Mouse (Mus musculus) G1E (cell line): ENCODE measurements around the gene Thrap3. TPM values are rescaled to one million over a fixed set of nuclear protein-coding genes. Genes with fewer than 3 reads are reported as not detected.

Source experiments
- ATAC-seq: 2 replicates; pipeline ENCODE4 v1.8.0; 2016; ENCODE audit warnings: mild to moderate bottlenecking; ENCODE audit not compliant: insufficient number of reproducible peaks, poor library complexity, low FRiP score, severe bottlenecking; ENCODE audit errors: extremely low read depth
- DNase-seq: peaks from one replicate; pipeline ENCODE4 v3.0.0; 2012; ENCODE audit warnings: low spot score
- H3K27me3 ChIP-seq: 2 replicates; pipeline ENCODE4 v1.6.1; 2012; ENCODE audit warnings: mild to moderate bottlenecking, low read length, inconsistent platforms; ENCODE audit not compliant: insufficient read depth
- H3K36me3 ChIP-seq: replicated peaks from 2 replicates; pipeline ENCODE3; 2012; ENCODE audit warnings: mild to moderate bottlenecking, inconsistent platforms
- H3K4me1 ChIP-seq: 2 replicates; pipeline ENCODE4 v1.6.1; 2012; ENCODE audit warnings: low read depth, low read length, inconsistent platforms, mixed read lengths; ENCODE audit not compliant: insufficient read depth
- H3K4me3 ChIP-seq: 2 replicates; pipeline ENCODE4 v1.5.1; 2012; ENCODE audit warnings: low read depth, mild to moderate bottlenecking, inconsistent platforms, low read length, moderate library complexity, mixed read lengths
- H3K9me3 ChIP-seq: replicated peaks from 2 replicates; pipeline ENCODE4 v1.6.1; 2012; ENCODE audit warnings: inconsistent platforms
- CTCF ChIP-seq: IDR thresholded peaks from 2 replicates; pipeline ENCODE4 v1.5.1; 2012; ENCODE audit warnings: low read depth, low read length, inconsistent platforms, mixed read lengths
- GATA1 ChIP-seq: IDR thresholded peaks from 2 replicates; pipeline ENCODE4 v1.6.1; 2012; ENCODE audit warnings: borderline replicate concordance, low read length, inconsistent platforms, mixed read lengths
- GATA2 ChIP-seq: IDR thresholded peaks from 2 replicates; pipeline ENCODE4 v1.6.1; 2012; ENCODE audit warnings: low read depth, low read length, inconsistent platforms, borderline replicate concordance
- POLR2AphosphoS5 ChIP-seq: IDR thresholded peaks from 2 replicates; pipeline ENCODE4 v1.6.1; 2012; ENCODE audit warnings: low read depth, low read length, inconsistent platforms; ENCODE audit not compliant: insufficient replicate concordance
- TAL1 ChIP-seq: conservative IDR thresholded peaks from 2 replicates; pipeline ENCODE4 v1.6.1; 2012; ENCODE audit warnings: low read depth, low read length, inconsistent platforms, mixed read lengths
- polyA plus RNA-seq: library from polyadenylated mRNA; stranded (reverse); fragments of >175 nt; gene quantifications from 2 replicates; pipeline ENCODE4 v1.2.3, GENCODE M21; 2012
- total RNA-seq, 2 experiments: library from RNA; stranded (forward) in 1 of 2; stranded (reverse) in 1 of 2; fragments of 200-1000 nt in 1 of 2; fragments of >200 nt in 1 of 2; fragmentation: Nextera tagmentation in 1 of 2; gene quantifications; 2 replicates each; pipeline ENCODE4 v1.2.3; 2014 to 2017

The Thrap3 gene
- total and polyA plus RNA-seq, 3 experiments = 209 to 356 (median 305) TPM

DNA sequence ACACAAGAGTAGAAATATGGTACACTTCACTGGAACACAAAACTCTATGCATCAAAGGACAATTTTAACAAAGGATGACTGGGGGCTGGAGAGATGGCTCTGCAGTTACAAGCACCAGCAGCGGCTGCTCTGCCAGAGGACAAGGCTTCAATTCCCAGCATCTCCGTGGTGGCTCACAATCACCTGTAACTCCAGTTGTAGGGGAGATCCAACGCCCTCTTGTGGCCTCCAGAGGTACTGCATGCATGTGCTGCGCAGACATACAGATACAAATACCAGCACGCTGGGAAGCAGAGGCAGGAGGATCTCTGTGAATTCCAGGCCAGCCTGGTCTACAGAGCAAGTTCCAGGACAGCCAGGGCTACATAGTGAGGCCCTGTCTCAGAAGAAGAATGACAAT is 45.9 kb downstream of the Thrap3 start:
- ATAC-seq (no peak), DNase-seq (no peak)
- peaks cover 20% of the 10 kb centered on the region for H3K4me1 ChIP-seq
- peaks cover 15% of the 10 kb centered on the region; the same call in 1 of the 2 replicates for H3K27me3 ChIP-seq
- TF ChIP-seq POLR2AphosphoS5 (no peak), GATA1 (no peak), GATA2 (no peak), CTCF (peak; percentile 89), TAL1 (no peak)
- H3K9me3 ChIP-seq = no peaks in the 10 kb centered on the region
- no peak overlapping the region for H3K4me3 ChIP-seq
- no peaks in the 10 kb centered on the region for H3K36me3 ChIP-seq

DNA sequence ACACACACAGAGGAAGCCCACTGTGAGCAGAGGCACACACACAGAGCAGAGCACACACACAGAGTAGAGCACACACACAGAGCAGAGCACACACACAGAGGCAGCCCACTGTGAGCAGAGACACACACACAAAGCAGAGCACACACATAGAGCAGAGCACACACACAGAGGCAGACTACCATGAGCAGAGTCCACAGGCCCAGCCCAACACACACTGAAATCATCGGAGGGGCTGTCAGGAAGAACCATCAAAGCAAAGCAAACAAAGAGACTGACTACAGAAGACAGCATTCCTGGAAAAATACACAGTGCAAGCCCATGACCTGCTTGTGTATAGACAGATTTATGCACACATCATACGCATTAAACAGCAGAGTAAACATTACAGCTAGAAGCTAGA is 46.7 kb downstream of the Thrap3 start:
- H3K27me3 ChIP-seq = peaks cover 22% of the 10 kb centered on the region
- H3K4me3 ChIP-seq = no peak overlapping the region
- H3K36me3 ChIP-seq = no peaks in the 10 kb centered on the region
- ATAC-seq (no peak), DNase-seq (no peak)
- TF ChIP-seq GATA2 = no peak
- no peak for TF ChIP-seq GATA1
- TF ChIP-seq CTCF = no peak
- no peak for TF ChIP-seq POLR2AphosphoS5
- TF ChIP-seq TAL1 = no peak
- no peaks in the 10 kb centered on the region for H3K9me3 ChIP-seq
- peaks cover 18% of the 10 kb centered on the region for H3K4me1 ChIP-seq

DNA sequence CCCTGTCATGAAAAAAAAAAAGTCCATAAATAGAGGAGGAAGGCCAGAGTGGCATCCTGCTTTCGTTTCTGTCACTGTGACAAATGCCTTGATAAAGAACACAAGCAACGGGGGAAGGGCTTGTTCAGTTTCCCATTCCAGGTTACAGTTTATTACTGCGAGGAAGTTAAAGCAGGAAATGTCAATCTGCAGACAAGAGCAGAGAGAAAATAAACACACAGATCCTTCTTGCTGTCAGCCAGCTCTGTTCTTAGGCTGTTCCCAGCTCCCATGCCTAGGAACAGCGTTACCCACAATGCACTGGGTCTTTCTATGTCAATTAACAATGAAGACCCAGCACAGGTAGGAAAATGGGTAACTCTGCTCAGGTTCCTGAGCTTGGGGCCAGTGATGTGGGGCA is 47.4 kb downstream of the Thrap3 start:
- Histone ChIP-seq H3K9me3 (no peaks in the 10 kb centered on the region), H3K4me1 (peaks cover 15% of the 10 kb centered on the region; the same call in 1 of the 2 replicates), H3K27me3 (peaks cover 25% of the 10 kb centered on the region), H3K36me3 (no peaks in the 10 kb centered on the region), H3K4me3 (no peak overlapping the region)
- TF ChIP-seq POLR2AphosphoS5 = no peak
- TF ChIP-seq TAL1 = no peak
- no peak for TF ChIP-seq GATA1
- TF ChIP-seq GATA2 = no peak
- DNase-seq = no peak
- ATAC-seq = no peak

DNA sequence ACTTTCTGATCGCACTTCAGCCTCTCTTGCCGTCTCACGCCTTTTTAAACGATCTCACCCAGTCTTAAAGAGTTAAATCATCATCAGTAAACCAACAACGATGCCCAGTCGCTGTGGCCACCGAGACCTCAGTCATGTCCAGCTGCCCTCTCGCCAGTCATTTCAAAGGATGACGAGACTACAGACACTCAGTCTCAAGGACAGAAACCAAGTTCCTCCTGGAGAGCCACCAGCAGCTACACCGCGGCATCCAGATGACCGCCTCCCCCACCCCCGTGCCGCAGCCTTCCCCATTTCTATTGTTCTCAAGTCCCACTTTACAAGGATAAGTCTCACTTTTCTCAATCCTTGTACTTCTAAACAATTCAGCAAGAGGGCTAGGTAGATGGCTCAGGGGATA is 49.7 kb downstream of the Thrap3 start:
- H3K4me1 ChIP-seq = peaks cover 24% of the 10 kb centered on the region
- no peak for ATAC-seq
- peaks cover 38% of the 10 kb centered on the region for H3K27me3 ChIP-seq
- H3K36me3 ChIP-seq = no peaks in the 10 kb centered on the region
- H3K9me3 ChIP-seq = no peaks in the 10 kb centered on the region
- no peak for TF ChIP-seq TAL1
- no peak for TF ChIP-seq CTCF
- TF ChIP-seq GATA2 = no peak
- no peak for TF ChIP-seq POLR2AphosphoS5
- no peak for TF ChIP-seq GATA1
- no peak for DNase-seq
- H3K4me3 ChIP-seq = no peak overlapping the region

DNA sequence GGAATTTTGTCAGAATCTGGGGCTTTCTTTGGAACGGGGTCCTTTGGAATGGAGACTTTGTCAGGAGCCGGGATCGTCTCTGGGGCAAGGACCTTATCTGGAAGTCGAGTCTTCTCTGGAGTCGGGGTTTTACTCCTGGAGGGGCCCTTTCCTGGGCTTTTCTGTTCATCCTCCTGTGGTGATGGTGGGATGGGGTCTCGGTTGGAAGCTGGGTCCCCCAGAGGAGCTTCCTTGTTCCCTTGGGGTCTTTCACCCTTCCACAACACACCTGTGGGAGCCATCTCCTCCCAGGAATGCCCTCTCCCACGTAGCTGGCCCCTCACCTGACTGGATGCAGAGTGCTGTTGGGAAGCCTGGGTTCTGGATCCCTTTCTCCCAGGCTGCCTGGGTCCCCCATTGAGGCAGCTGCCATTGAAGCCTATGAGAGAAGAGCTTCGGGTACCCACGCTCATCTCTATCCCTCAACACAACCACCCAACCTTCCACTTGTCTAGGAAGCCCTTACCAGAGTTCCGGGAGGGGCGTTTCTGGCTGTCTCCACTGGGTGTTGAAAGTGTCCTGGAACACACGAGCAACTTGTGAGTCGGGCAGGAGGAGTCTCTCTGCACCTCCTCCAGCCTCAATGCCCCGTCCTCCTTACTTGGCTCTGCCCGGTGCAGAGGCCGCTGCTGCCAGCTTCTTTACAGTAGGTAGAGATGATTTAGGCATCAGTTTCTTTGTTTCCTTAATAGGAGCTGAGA is 50.7 kb downstream of the Thrap3 start:
- TF ChIP-seq GATA2 (no peak), POLR2AphosphoS5 (no peak), TAL1 (no peak), GATA1 (no peak), CTCF (no peak)
- Histone ChIP-seq H3K36me3 (no peaks in the 10 kb centered on the region), H3K9me3 (no peaks in the 10 kb centered on the region), H3K27me3 (peaks cover 46% of the 10 kb centered on the region), H3K4me1 (peaks cover 24% of the 10 kb centered on the region), H3K4me3 (no peak overlapping the region)
- DNase-seq (no peak), ATAC-seq (no peak)

DNA sequence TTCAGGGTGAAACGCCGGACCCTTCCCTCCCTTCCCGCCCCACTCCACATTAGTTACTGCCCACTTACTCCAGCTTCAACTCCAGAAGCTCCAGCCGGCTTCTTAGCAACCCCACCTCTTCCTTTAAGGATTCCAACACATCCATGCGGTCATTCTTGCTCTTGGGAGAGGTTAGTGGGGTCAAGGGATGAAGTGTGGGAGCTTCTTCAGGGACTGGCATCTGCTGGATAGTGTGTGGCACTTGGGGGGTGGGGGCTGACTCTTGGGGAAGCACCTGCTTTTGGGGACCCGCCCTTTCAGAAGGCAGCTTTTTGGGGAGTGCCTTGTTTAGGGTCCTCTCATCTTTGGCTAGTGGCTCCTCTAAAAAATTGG is 51.6 kb downstream of the Thrap3 start:
- DNase-seq (no peak), ATAC-seq (no peak)
- no peak overlapping the region for H3K4me3 ChIP-seq
- H3K36me3 ChIP-seq = no peaks in the 10 kb centered on the region
- no peak for TF ChIP-seq GATA1
- no peak for TF ChIP-seq CTCF
- no peak for TF ChIP-seq GATA2
- no peak for TF ChIP-seq POLR2AphosphoS5
- no peak for TF ChIP-seq TAL1
- no peaks in the 10 kb centered on the region for H3K9me3 ChIP-seq
- H3K4me1 ChIP-seq = peaks cover 23% of the 10 kb centered on the region
- H3K27me3 ChIP-seq = peaks cover 51% of the 10 kb centered on the region
